Mouse (Mus musculus): Measurements from ENCODE around the gene Mbnl2. TPM values are rescaled to one million over a fixed set of nuclear protein-coding genes. Genes with fewer than 3 reads are reported as not detected.
A peak's percentile ranks its signal among the peaks of the same experiment; 100 is the strongest.

Gene Mbnl2
- total RNA-seq, 2 experiments from 2014 or later: 248 to 251 TPM

GRCm38 (mm10) chr14:120277081-120277656 is 1.7 kb downstream of the Mbnl2 start:
- H3K27ac ChIP-seq: peak overlapping the region; percentile 98
- intact Hi-C loops (cut with DNase I): loop anchor here (2.0 to 5.0 kb wide), 4 partner anchors 115 to 200 kb away; no protein-coding TSS in a partner anchor
- DNase-seq (ENCODE audit: extremely low spot score in 1 of 2, low spot score in 2 of 2): no peak
- no peak for TF ChIP-seq CTCF (IDR thresholded peaks at IDR 0.05)
- H3K4me3 ChIP-seq: peak overlapping the region; percentile 71

- intact Hi-C loops (cut with DNase I): loop anchor here (5.0 kb wide), 3 partner anchors 114 to 201 kb away; no protein-coding TSS in a partner anchor
- H3K27ac ChIP-seq: peak overlapping the region; percentile 98
- TF ChIP-seq CTCF (IDR thresholded peaks at IDR 0.05): no peak
- peak overlapping the region; percentile 71 for H3K4me3 ChIP-seq
- no peak for DNase-seq (ENCODE audit: extremely low spot score in 1 of 2, low spot score in 2 of 2)
Observed at GRCm38 (mm10) chr14:120278290-120279244, 3.1 kb downstream of the Mbnl2 start.

DNA sequence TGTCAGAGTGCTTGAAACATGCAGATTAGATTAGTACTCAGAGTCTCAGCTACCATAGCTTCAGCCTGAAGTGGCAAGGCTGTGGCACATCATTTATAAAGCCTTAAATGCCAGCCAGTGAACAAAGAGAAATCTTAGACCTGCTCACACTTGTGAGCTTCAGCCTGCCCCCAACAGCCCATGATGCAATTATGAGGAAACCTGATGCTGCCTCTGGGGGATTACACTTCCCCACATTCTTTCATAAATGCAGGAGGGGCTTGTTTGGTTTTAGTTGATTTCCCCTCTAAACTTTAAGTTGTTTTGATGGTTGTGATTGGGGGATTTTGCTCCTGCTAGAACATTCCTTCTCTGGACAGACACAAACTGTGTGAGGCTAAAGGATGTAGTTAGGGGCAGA is 4.7 kb downstream of the Mbnl2 start:
- Histone ChIP-seq H3K27ac (no peak overlapping the region), H3K4me3 (0 out of 2 replicates have a peak overlapping the region, but pooled peaks have one; percentile 71)
- DNase-seq (ENCODE audit: extremely low spot score in 1 of 2, low spot score in 2 of 2): no peak
- intact Hi-C loops (cut with DNase I): loop anchor here (10.0 kb wide), 1 partner anchor 385 kb away; no protein-coding TSS in a partner anchor
- TF ChIP-seq CTCF (IDR thresholded peaks at IDR 0.05): no peak

- peak overlapping the region; percentile 40; the same call in 1 of the 2 replicates for H3K27ac ChIP-seq
- no peak overlapping the region for H3K4me3 ChIP-seq
- no peak for DNase-seq (ENCODE audit: extremely low spot score in 1 of 2, low spot score in 2 of 2)
- no peak for TF ChIP-seq CTCF (IDR thresholded peaks at IDR 0.05)
- intact Hi-C loops (cut with DNase I): loop anchor here (10.0 kb wide), 1 partner anchor 381 kb away; no protein-coding TSS in a partner anchor
Observed at GRCm38 (mm10) chr14:120283787-120284186, 8.3 kb downstream of the Mbnl2 start.

DNA sequence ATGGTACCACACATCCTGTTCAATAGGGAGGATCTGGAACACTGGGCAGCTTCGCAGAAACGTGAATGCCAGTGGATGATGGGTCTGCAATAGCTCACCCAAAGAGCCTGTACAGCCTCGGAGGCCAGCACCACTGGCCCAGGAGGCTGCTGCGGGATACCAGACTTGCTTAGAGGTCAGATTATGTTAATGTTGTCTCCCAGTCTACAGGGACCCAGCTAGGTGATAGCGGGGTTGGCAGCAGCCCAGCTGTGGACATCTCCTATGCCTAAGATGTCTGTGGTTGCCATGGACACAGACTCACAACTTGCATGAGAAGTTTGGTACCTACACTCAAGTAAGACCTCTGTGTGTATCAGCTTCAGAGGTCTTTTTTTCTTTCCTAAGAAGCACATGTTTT is 9.0 kb downstream of the Mbnl2 start:
- TF ChIP-seq CTCF (IDR thresholded peaks at IDR 0.05): no peak
- H3K4me3 ChIP-seq: no peak overlapping the region
- H3K27ac ChIP-seq: peak overlapping the region; percentile 24; the same call in 1 of the 2 replicates
- intact Hi-C loops (cut with DNase I): loop anchor here (10.0 kb wide), 1 partner anchor 380 kb away; no protein-coding TSS in a partner anchor
- DNase-seq (ENCODE audit: extremely low spot score in 1 of 2, low spot score in 2 of 2): no peak

- intact Hi-C loops (cut with DNase I): loop anchor here (10.0 kb wide), 1 partner anchor 377 kb away; no protein-coding TSS in a partner anchor
- DNase-seq (ENCODE audit: extremely low spot score in 1 of 2, low spot score in 2 of 2): no peak
- TF ChIP-seq CTCF (IDR thresholded peaks at IDR 0.05): no peak
- Histone ChIP-seq H3K4me3 (no peak overlapping the region), H3K27ac (peak overlapping the region; percentile 58)
Observed at GRCm38 (mm10) chr14:120287121-120287986, 11.9 kb downstream of the Mbnl2 start.

GRCm38 (mm10) chr14:120287987-120288275 is 12.5 kb downstream of the Mbnl2 start:
- peak overlapping the region; percentile 58 for H3K27ac ChIP-seq
- DNase-seq (ENCODE audit: extremely low spot score in 1 of 2, low spot score in 2 of 2): no peak
- intact Hi-C loops (cut with DNase I): loop anchor here (10.0 kb wide), 1 partner anchor 377 kb away; no protein-coding TSS in a partner anchor
- no peak for TF ChIP-seq CTCF (IDR thresholded peaks at IDR 0.05)
- H3K4me3 ChIP-seq: no peak overlapping the region

DNA sequence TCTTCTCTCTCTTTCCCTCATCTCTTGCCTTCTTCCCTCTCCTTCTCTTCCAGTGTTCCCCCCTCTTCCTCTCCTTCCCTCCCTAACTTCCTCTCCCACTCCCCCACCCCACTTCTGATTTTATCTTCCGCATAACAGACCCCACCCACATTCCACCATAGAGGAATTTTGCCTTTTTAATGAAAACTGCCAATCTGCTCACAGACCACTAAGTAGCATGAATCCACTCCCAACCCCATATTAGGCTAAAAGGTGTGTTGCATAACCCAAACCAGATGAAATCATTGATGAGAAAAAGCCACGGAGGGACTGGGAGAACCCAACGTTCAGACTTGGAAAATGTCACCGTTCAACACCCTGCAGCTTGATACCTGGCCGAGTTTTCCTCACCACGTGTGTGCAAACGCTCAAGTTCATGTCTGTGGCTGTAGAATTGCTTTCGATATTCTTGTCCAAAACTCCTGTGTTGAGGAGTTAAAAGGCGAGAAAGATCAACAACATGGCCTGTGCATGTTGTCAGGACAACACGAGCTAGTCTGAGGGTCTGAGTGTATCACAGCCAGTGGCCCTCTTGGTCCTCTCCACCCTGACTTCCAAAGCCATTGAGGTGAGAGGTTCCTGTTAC is 13.0 kb downstream of the Mbnl2 start:
- intact Hi-C loops (cut with DNase I): loop anchor here (10.0 kb wide), 1 partner anchor 376 kb away; no protein-coding TSS in a partner anchor
- Histone ChIP-seq H3K4me3 (no peak overlapping the region), H3K27ac (peak overlapping the region; percentile 84)
- no peak for DNase-seq (ENCODE audit: extremely low spot score in 1 of 2, low spot score in 2 of 2)
- TF ChIP-seq CTCF (IDR thresholded peaks at IDR 0.05): no peak

- DNase-seq (ENCODE audit: extremely low spot score in 1 of 2, low spot score in 2 of 2): no peak
- peak overlapping the region; percentile 84 for H3K27ac ChIP-seq
- TF ChIP-seq CTCF (IDR thresholded peaks at IDR 0.05): no peak
- H3K4me3 ChIP-seq: no peak overlapping the region
- intact Hi-C loops (cut with DNase I): loop anchor here (10.0 kb wide), 1 partner anchor 376 kb away; no protein-coding TSS in a partner anchor
Observed at GRCm38 (mm10) chr14:120289065-120289464, 13.6 kb downstream of the Mbnl2 start.

DNA sequence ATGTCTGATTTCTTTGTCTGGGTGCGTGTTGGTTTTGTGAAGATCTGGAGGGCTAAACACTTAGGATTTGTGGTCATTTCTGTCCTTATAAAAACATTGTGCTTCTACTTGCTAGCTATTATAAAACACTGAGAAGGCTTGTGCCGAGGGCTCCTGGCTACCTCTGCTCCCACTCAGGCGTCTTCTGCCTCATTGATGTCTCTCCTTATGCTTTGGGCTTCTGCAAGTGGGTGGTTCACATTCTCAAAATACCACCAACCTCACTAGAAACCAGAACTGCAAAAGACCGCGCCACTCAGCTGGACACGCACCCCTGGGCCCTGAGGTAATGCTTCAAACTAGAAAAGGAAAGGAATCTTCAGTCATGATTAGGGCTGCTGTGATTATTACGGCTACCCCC is 14.1 kb downstream of the Mbnl2 start:
- H3K4me3 ChIP-seq: no peak overlapping the region
- peak overlapping the region; percentile 84 for H3K27ac ChIP-seq
- intact Hi-C loops (cut with DNase I): loop anchor here (10.0 kb wide), 1 partner anchor 375 kb away; no protein-coding TSS in a partner anchor
- no peak for TF ChIP-seq CTCF (IDR thresholded peaks at IDR 0.05)
- no peak for DNase-seq (ENCODE audit: extremely low spot score in 1 of 2, low spot score in 2 of 2)
